Mouse (Mus musculus) layer of hippocampus, postnatal 14 days (tissue): ENCODE measurements around the gene Mlxip. TPM values are rescaled to one million over a fixed set of nuclear protein-coding genes. Genes with fewer than 3 reads are reported as not detected.

Experiments
- DNase-seq, 2 experiments: peaks; one replicate each; pipeline ENCODE4 v3.0.0; 2021 to 2022; ENCODE audit warnings: low spot score in 2 of 2, mixed read lengths in 1 of 2
- long read RNA-seq, 2 experiments: library from polyadenylated mRNA; stranded (forward); transcript quantifications; one replicate each; pipeline ENCODE4 v2.0.0; 2021
- total RNA-seq, 2 experiments: library from RNA; stranded (reverse); gene quantifications; 2 replicates each; pipeline ENCODE4 v1.2.3; 2021

The Mlxip gene
- 10 to 100 TPM; 22.9 to 25.2 TPM for total RNA-seq
- long read RNA-seq, experiment 1, partial matches to known transcripts, result 0 of 1 reads
- long read RNA-seq, experiment 1, other reads (novel, unspliced or antisense), result 1 of 1 reads
- long read RNA-seq, experiment 2, partial matches to known transcripts, result 0 of 3 reads
- long read RNA-seq, experiment 2, other reads (novel, unspliced or antisense), result 3 of 3 reads

DNA sequence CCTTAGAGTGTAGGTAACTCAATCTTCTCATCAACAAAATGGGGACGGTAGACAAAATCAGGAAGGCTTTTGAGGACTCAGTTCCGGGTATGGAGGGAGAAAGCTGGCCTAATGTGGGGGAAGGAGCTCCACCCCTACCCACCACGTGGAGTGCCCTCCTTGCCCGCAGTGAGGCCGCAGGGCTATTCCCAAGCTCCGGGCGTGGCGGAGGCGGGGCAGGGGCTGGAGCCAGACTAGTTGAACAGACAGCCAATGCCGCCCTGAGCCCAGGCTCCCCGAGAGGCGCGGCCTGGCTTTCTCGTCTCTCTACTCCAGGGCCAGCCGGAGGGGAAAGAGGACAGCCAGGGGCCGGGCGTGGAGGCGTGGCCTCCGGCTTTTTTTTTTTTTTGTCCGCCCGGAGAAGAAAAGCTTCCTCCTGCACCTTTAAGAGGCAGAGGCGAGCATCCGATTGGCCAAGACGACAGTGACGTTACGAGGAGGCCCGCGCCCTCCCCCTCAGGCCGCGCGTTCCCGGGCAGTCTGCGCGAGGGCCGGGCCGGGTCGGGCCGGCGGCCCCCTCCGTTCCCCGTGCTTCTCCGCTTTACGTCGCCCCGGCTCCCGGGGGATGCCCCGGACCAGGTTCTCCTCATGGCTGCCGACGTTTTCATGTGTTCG is at the start of gene Mlxip:
TSS of gene Mlxip (plus strand) at position 496 of the 654 bp plus-strand sequence.
- peak; percentile 86 to 91 for DNase-seq

DNA sequence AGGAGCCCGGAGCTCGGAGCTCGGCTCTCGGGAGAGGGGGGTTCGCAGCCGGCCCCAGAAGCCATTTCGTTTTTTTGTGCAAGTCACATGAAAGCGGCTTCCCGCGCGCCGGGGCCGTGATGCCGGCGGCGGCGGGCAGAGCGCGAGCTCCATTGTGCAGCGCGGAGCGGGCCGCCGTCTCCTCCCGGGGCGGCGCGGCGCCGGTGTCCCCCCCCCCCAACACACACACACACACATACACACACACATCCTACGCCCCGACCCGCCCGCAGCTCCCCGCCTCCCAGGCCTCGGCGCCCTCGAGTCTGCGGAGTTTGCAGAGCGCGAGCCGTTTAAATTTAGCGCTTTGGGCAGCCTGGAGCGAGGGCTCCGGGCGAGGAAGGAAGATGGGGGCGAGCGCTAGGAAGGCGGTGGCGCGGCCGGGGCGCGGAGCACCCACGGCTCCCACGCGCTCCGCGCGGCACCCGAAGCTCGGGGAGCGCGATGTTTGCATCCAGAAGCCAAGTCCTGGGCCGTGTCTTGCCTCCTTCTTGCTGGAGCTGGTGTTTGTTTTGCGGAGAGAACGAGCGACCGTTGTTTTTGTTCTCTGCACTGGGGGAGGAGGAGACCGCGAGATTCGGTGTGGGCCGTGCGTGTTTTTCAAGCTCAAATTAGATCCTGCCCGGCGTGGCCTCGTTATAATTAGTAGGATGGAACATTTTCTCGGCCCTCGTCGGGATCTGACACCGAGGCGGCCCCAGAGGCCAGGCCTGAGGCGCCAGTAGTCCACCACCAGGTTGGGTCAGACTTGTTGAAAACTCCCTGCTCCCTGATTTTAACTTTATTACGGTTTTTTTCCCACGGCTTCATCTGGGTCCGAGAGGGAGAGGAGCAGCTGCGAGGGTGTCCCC is 49.4 kb upstream of the Mlxip start:
- DNase-seq, result peak; percentile 44 to 57

- DNase-seq, result peak; percentile 67 to 85
Measured at GRCm38 (mm10) chr5:123345853-123346654, 48.5 kb upstream of the Mlxip start.

- DNase-seq, result no peak
Measured at GRCm38 (mm10) chr5:123346701-123347270, 47.8 kb upstream of the Mlxip start.

GRCm38 (mm10) chr5:123347985-123348384 is 46.6 kb upstream of the Mlxip start:
- DNase-seq, result no peak

GRCm38 (mm10) chr5:123350386-123350785 is 44.2 kb upstream of the Mlxip start:
- peak in 1 of 2 experiments; percentile 42 for DNase-seq

- DNase-seq, result no peak
Measured at GRCm38 (mm10) chr5:123355918-123356317, 38.7 kb upstream of the Mlxip start.

DNA sequence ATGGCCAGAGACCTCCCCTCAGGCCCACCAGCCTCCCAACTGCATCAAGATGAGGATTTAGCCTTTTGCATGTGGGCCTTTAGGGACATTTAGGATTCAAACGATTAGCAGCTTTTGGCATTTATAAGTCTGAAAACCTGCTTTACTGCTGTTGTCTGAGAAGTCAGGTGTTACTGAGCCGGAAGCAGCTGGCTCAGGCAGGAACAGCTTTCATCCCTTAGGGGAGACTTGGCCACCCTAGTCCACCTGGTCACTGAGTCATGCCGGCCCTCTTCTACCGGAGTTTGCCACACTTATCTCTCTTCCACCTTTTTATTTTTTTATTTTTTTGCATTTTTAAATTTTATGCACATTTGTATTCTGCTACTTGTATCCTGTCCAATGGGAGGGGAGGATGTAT is 37.3 kb upstream of the Mlxip start:
- no peak for DNase-seq

- DNase-seq, result no peak
Measured at GRCm38 (mm10) chr5:123359431-123359830, 35.2 kb upstream of the Mlxip start.

- no peak for DNase-seq
Measured at GRCm38 (mm10) chr5:123362911-123363310, 31.7 kb upstream of the Mlxip start.

- DNase-seq, result no peak
Measured at GRCm38 (mm10) chr5:123364302-123364971, 30.2 kb upstream of the Mlxip start.

DNA sequence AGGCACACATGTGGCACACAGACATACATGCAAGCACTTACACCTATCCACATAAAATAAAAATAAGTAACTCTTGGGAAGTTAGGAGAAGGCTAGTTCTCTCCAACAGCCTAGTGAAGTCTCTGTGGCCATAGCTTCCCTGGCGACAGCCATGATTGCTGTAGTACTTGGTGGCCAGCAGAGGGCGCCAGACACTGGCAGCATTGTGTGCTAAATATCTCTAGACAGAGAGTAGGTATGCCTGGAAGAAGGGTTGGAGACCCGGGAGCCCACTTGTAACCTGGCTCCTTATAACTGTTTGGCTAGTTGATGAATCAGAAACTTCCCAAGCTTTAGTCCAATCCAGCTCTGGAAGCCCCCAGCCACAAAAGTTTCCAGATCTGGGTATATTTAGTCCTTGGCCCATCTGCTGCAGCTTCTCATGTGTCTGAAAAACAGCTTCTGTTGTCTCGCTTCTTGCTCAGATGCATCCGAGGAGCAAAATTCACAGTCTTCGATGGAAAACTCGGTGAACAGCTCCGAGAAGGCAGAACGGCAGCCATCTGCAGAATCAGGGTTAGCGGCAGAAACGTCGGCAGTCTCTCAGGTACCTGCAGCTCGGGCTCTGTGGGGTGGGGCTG is 25.6 kb upstream of the Mlxip start:
- DNase-seq, result peak; percentile 42 to 57

DNA sequence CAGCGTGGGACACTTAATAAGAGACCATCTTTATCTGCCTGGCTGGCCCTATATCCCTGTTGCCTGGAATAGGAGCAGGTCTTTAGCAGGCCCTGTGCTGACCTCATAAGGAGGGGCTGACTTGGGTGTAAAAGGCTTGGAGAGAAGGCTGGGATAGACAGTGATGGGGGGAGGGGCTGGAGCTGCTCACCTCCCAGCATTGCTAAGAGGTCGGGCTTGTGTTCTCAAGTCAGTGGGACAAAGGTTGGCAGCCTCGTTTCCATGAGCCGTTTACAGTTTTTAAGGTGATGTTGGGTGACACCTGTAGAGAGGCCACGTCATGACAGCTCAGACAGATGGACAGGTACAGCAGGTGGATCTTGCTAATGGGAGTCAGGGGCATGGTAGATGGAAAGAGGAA is 24.5 kb upstream of the Mlxip start:
- DNase-seq, result no peak

- DNase-seq, result no peak
Measured at GRCm38 (mm10) chr5:123375262-123375661, 19.3 kb upstream of the Mlxip start.

GRCm38 (mm10) chr5:123375793-123376452 is 18.7 kb upstream of the Mlxip start:
- DNase-seq, result no peak

GRCm38 (mm10) chr5:123376569-123376968 is 18.0 kb upstream of the Mlxip start:
- peak; percentile 58 to 75 for DNase-seq

DNA sequence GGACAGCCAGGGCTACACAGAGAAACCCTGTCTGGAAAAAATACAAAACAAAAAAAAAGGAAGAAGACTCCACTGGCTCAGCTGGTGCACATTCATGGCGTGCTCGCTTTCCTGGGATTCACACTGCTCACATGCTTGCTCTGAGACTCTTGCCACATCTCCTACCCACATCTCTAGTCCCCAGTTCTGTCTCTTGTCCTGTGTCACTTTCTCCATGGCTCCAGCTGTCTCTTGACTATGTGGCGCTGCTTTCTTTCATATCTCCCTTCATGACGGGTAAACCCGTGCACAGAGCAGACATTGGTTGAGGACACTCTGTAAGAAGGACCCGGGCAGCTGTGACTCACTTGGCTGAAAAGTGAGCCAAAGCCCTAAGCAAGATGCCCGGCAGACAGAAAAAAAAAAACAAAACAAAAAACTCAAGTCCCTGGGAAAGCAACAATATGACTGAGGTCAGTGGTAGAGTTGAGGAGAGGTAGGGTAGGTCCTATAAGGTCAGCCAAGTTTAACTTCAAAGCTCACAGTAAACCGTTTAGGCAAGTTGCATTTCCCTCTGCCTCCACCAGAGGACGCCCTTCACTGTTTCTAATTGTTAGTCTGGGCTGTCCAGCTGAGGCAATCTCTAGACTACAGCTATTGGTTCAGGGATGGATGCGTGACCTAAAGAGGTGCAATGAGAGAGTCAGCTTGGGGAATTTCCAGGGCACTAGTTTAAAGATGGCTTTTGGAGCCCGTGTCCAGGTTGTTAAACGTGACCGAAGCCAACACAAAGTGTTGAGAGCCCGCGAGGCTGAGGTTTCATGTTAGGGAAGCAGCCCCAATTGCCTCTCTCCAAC is 17.3 kb upstream of the Mlxip start:
- peak; percentile 77 to 84 for DNase-seq

GRCm38 (mm10) chr5:123378712-123379111 is 15.9 kb upstream of the Mlxip start:
- DNase-seq, result no peak
